Mouse (Mus musculus) lung, adult 2 months (tissue): ENCODE results near the gene Ankrd12.

Experiments used
- CTCF ChIP-seq: fragments of 200-500 bp; IDR thresholded peaks from 2 replicates; pipeline ENCODE4 v1.5.1; 2011; ENCODE audit warnings: mild to moderate bottlenecking, low read length, control low read depth; ENCODE audit not compliant: insufficient read depth
- POLR2A ChIP-seq: fragments of 200-500 bp; IDR thresholded peaks from 2 replicates; pipeline ENCODE4 v1.6.1; 2011; ENCODE audit warnings: low read depth, mild to moderate bottlenecking, control low read depth, low read length, borderline replicate concordance; ENCODE audit errors: extremely low read depth

- TF ChIP-seq CTCF = no peak
- TF ChIP-seq POLR2A = no peak
These were observed 30.6 kb upstream of the Ankrd12 start for GRCm38 (mm10) chr17:66107466-66107865.
